Mouse (Mus musculus) megakaryocyte, adult 5-6 weeks (primary cell): ENCODE results near the gene Ankrd27. TPM values are rescaled to one million over a fixed set of nuclear protein-coding genes. Genes with fewer than 3 reads are reported as not detected.
"Not testable (repeated sequence)": the region's sequence is repeated elsewhere in the genome, so short reads cannot be mapped to it uniquely, and the experiment has no call there.

ENCODE experiments used
- ATAC-seq: 2 replicates; pipeline ENCODE4 v1.8.0; 2016; ENCODE audit warnings: mild to moderate bottlenecking, inconsistent platforms; ENCODE audit not compliant: poor library complexity, severe bottlenecking
- total RNA-seq, 2 experiments: library from RNA; stranded (forward) in 1 of 2; stranded (reverse) in 1 of 2; fragments of 153-499, 151-499 nt in 1 of 2; fragments of 221-1000, 200-1000 nt in 1 of 2; gene quantifications; 2 replicates each; pipeline versions ENCODE4 v1.2.3 to v1.2.4; 2015 to 2017

Ankrd27 gene
- 11.6 and 16.8 TPM in 2 replicates for total RNA-seq (2015)
- total RNA-seq (2017) = 17.0 and 21.4 TPM in 2 replicates

- ATAC-seq = peak; percentile 86
Observed at GRCm38 (mm10) chr7:35586055-35586905, at the start of gene Ankrd27. Gene Ankrd27 (plus strand): TSS chr7:35586244.

- ATAC-seq = no peak
Observed at GRCm38 (mm10) chr7:35537562-35537961, 48.5 kb upstream of the Ankrd27 start, which contains the start of gene Tdrd12. Gene Tdrd12 (minus strand): TSS chr7:35537745.

DNA sequence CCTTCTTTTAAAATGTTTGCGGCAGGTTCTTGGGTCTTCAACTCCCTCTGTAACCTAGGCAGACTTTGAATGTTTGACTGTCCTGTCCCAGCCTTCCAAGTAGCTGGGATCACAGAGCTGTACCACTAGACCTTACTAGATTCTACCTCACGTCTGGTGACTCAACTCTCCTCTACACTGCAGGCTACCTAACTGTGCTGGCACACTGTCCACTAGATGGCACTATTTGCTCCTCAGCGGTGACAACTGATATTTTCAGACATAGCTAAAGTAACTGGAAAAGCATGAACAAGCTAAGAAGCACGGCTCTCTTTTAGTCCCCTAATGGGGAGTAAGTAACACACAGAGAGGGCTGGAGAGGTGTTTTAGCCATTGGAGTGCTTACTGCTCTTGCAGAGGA, 40.2 kb upstream of the Ankrd27 start:
- ATAC-seq = peak; percentile 80

DNA sequence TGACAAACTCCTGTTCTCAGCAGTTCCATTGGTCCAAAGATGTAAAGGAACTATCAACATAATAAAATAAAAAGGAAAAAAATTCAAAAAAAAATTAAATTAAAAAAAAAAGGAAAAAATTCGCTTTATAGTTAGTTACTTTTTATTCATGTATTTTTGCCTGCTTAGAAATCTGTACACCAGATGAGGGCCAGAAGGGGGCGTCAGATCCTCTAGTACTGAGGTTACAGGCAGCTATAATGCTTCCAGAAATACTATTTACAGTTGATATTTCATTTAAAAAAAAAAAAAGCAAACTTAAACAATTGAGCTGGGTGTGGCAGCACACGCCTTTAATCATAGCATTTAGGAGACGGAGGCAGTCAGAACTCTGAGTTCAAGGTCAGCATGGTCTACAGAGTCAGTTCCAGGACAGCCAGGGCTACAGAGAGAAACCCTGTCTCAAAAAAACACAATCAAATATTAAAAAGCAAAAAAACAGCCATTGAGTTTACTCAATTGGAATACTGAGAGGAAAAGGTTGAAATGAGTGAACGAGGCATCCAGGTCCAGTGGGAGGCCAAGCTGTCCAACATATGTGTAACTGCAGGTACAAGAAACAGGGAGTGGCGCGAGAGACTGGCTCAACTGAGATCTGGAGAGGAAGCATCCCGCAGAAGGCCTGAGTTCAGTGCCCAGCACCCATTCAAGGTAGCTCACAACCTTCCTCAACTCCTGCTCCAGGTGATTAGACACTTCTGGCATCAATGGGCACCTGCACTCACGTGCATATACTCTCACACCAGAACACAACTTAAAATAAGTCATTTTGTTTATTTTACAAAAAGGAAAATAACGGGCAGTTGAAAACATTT, 32.1 kb upstream of the Ankrd27 start:
- ATAC-seq = no peak

- peak; percentile 15 for ATAC-seq
Observed at GRCm38 (mm10) chr7:35554605-35555175, 31.4 kb upstream of the Ankrd27 start.

- peak; percentile 74 for ATAC-seq
Observed at GRCm38 (mm10) chr7:35555224-35556204, 30.5 kb upstream of the Ankrd27 start.

GRCm38 (mm10) chr7:35556205-35556603, 29.8 kb upstream of the Ankrd27 start, which contains the start of gene Nudt19:
Gene Nudt19 (minus strand): TSS chr7:35556304.
- no peak for ATAC-seq

DNA sequence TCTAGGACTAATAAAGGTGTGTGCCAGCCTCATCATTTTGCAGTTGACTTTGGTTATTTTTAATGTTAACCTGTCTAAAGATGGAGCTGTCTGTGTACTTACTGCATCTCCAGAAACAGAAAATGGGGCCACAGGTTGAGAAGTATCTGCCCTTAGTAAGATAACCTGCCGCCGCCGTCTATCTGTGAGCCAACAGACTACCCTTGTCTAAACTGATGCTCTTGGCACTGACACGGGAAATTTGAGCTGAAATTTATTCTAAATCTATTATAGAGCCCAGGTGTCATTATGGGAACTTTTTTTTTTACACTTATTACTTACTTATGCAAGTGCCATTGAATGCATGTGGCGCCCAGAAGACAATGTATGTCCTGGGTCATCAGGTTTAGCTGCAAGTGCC, 29.1 kb upstream of the Ankrd27 start:
- no peak for ATAC-seq

- no peak for ATAC-seq
Observed at GRCm38 (mm10) chr7:35557577-35557976, 28.5 kb upstream of the Ankrd27 start.

DNA sequence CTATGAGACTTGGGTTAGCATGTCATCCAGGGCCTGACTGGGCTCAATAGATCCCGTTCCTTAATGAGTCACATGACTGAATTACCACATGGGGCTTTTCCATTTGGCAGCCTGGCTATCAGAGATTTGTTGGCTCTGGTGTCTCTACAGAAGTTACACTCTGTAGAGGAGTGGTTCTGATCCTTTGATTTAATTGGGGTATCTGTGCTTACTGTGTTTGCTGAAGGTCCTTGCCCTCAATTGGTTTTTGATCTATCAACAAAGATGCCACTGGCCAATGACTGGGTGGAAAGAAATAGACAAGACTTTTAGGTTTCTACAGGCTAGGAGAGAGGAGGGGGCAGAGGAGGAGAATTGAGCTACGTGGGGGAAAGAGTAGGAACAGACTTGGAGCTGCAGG, 27.4 kb upstream of the Ankrd27 start:
- ATAC-seq = no peak

- no peak for ATAC-seq
Observed at GRCm38 (mm10) chr7:35559838-35560237, 26.2 kb upstream of the Ankrd27 start.

- no peak for ATAC-seq
Observed at GRCm38 (mm10) chr7:35563071-35563470, 23.0 kb upstream of the Ankrd27 start.

GRCm38 (mm10) chr7:35564067-35564865, 21.8 kb upstream of the Ankrd27 start:
- no peak for ATAC-seq

GRCm38 (mm10) chr7:35564872-35565271, 21.2 kb upstream of the Ankrd27 start:
- ATAC-seq = not testable (repeated sequence)

DNA sequence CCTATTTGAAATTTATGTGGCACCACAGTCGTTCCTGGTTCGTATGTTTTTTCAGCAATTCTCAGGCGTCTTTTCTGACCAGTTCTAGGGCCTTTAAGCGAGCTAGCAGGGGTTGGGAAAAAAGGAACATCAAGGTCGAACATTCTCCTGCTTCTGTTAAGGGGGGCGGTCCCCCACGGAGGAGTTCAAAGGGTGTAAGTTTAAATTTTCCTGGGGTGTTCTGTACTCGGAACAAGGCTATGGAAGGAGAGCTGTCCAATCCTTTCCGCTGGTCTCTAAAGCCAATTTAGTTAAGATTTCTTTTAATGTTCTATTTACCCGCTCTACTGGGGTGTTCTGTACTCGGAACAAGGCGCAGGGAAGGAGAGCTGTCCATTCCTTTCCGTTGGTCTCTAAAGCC, 20.1 kb upstream of the Ankrd27 start:
- ATAC-seq = not testable (repeated sequence)

- not testable (repeated sequence) for ATAC-seq
Observed at GRCm38 (mm10) chr7:35569724-35570123, 16.3 kb upstream of the Ankrd27 start.

- not testable (repeated sequence) for ATAC-seq
Observed at GRCm38 (mm10) chr7:35570883-35571282, 15.2 kb upstream of the Ankrd27 start.

DNA sequence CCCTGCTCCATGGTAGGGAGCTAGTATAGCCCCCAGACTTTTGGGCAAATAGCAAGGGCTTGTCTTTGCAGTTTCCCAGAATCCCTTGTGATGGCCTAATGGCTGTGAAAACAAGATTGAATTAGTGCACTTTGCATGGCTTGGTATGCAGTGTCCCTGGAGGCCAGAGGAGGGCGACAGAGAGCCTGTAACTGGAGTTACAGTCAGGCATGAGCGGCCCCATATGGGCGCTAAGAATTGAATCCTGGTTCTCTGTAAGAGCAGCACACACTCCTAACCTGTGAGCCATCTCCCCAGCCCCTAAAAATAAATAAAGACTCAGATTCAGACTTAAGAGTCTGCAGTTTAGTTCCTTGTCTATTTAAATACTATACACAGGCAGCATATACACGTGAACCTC, 6.2 kb upstream of the Ankrd27 start:
- peak; percentile 81 for ATAC-seq

DNA sequence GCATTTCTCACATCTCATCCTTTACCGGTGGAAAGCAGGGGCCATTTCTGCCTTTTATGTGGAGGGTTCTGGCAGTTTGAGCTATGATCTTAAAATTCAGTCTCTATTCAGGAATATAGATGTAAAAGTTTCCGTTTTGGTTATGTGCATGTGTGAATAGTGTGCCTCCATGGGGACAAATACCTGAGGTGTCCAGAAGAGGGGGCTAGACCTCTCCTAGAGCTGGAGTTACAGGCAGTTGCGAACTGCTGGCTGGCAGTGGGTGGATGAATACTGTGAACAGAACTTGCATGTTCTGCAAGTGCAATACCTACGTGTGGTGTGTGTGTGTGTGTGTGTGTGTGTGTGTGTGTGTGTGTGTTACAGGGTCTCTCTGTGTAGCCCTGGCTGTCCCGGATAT, 3.3 kb upstream of the Ankrd27 start:
- no peak for ATAC-seq
